Mouse (Mus musculus) heart, adult 11 months (tissue): ENCODE results near the gene Slc13a2.

Experiments
- DNase-seq: peaks from one replicate; pipeline ENCODE4 v3.0.0; 2022

The Slc13a2 gene

GRCm38 (mm10) chr11:78422055-78422819 is at the start of gene Slc13a2:
Slc13a2 (minus strand) TSS chr11:78422217.
- DNase-seq = no peak

GRCm38 (mm10) chr11:78471326-78472103 is 49.5 kb upstream of the Slc13a2 start:
- DNase-seq = no peak

DNA sequence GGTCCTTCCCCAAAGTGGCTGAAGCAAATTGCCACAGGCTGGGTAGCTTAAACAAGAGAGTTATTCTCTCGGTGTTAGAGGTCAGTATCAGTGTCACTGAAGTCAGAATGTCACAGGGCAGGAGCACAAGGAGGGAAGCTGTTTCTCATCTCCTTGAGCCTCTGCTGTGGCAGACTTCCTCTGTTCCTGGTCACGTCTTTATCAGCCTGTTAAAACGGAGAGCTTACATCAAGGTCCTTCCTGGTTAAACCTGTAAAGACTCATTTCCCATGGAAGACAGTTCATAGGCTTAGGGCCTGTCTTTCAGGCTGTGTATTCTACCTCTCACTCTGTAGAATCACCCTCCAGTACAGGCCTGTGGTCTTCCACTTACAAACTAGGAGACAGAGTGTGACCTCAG is 45.9 kb upstream of the Slc13a2 start:
- DNase-seq = no peak

DNA sequence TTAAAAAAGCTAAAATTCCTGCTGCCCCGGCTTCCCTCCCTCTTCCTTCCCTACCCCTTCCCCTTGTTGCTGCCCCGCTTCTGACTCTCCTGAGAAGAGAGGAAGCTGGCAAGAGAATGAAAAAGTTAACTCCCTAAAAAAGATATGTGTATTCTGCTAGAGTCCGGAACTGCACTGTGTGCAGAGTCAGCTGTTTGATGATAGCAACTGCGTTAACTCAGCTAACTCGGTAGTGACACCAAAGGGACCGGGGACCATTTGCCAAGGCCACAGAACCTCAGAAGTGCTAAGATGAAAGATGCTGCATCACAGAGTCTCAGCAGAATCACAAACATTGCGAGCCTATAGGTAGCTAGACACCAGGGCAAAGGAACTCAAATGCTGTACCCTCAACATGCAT is 45.5 kb upstream of the Slc13a2 start:
- no peak for DNase-seq

GRCm38 (mm10) chr11:78466242-78466912 is 44.4 kb upstream of the Slc13a2 start:
- DNase-seq = no peak

- DNase-seq = peak; percentile 98
These were observed 43.7 kb upstream of the Slc13a2 start, which contains the start of gene Slc46a1 for GRCm38 (mm10) chr11:78465568-78466180. Slc46a1 (plus strand) TSS chr11:78465697.

- DNase-seq = no peak
These were observed 43.1 kb upstream of the Slc13a2 start for GRCm38 (mm10) chr11:78465116-78465515.

- no peak for DNase-seq
These were observed 41.4 kb upstream of the Slc13a2 start for GRCm38 (mm10) chr11:78463286-78464036.

DNA sequence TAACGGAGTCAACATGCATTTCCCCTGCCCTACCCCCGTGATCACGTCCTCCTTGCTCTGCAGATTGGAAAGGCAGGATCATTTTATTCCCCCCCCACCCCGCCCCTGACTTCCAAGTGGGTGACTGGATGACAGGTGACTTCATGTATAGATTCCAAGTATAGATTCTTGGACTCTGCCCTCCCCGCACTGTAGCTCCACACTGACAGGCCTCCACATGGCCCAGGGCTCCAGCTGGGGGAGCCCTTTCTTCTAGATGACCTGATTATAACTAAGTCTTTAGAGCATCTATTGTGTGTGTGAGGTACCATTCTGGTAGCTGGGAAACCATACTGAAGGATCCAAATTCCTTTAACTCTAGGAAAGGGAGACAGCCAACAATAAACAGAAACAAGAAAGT is 40.7 kb upstream of the Slc13a2 start:
- no peak for DNase-seq

GRCm38 (mm10) chr11:78461894-78462293 is 39.9 kb upstream of the Slc13a2 start:
- no peak for DNase-seq

- no peak for DNase-seq
These were observed 36.7 kb upstream of the Slc13a2 start for GRCm38 (mm10) chr11:78458740-78459139.

DNA sequence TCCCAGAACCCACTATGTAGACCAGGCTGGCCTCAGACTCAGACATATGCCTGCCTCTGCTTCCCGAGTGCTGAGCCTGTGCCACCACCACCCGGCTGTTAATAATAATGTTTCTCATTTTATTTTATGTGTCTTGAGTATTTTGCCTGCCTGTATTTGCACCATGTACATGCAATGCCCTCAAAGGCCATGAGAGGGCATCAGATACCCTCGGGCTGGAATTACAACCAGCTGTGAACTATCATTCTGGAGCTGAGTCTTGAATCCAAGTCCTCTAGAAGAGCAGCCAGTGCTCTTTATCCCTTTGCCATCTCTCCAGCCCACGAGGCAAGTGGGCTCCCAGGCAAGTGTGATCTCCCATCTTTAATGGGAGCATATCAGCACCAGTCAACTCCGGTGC is 33.3 kb upstream of the Slc13a2 start:
- DNase-seq = no peak

GRCm38 (mm10) chr11:78454276-78454675 is 32.3 kb upstream of the Slc13a2 start:
- DNase-seq = no peak

- no peak for DNase-seq
These were observed 31.7 kb upstream of the Slc13a2 start for GRCm38 (mm10) chr11:78453675-78454074.

GRCm38 (mm10) chr11:78450337-78450736 is 28.3 kb upstream of the Slc13a2 start:
- DNase-seq = no peak

- DNase-seq = no peak
These were observed 26.2 kb upstream of the Slc13a2 start for GRCm38 (mm10) chr11:78448242-78448641.

DNA sequence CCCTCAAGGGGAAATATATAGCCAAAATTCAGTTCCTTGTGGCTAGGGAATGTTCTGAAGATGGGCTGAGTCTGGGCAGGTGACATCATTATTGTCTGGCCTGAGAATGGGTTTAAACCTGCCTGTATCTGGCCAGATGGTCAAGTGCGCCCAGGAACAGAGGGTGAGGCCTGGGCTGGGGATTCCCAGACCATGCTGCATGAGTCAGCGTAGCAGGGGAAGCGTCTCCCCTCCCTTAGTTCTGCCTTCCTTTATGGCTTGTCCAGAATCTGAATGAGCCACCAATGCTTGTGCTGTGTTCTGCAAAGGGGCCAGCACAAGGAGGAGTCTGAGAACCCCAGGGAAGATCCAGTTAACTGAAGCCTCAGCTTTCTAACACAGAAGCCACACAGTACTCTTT is 25.2 kb upstream of the Slc13a2 start:
- DNase-seq = no peak

DNA sequence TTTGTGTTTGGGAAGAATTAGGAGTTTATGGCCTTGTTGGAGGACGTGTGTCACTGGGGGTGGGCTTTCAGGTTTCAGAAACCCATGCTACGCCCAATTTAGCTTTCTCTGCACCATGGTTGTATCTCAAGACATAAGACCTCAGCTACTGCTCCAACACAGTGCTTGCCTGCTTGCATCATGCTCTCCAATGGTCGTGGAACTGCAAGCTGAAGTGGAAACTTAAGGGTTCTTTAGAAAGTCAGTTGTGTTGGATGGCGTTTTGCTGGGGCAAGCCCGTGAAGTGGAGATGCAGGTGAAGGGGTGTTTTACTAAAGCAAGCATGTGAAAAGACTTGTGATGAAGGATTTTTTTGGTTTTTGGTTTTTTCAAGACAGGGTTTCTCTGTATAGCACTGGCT is 21.1 kb upstream of the Slc13a2 start:
- DNase-seq = no peak

- DNase-seq = no peak
These were observed 16.4 kb upstream of the Slc13a2 start for GRCm38 (mm10) chr11:78438399-78438930.

- DNase-seq = no peak
These were observed 15.2 kb upstream of the Slc13a2 start for GRCm38 (mm10) chr11:78437182-78437581.

GRCm38 (mm10) chr11:78435776-78436349 is 13.8 kb upstream of the Slc13a2 start:
- DNase-seq = no peak

- DNase-seq = no peak
These were observed 12.0 kb upstream of the Slc13a2 start for GRCm38 (mm10) chr11:78434052-78434451.
